Mouse (Mus musculus): ENCODE measurements around the gene Erbb2.
"Not testable (repeated sequence)": the region's sequence is repeated elsewhere in the genome, so short reads cannot be mapped to it uniquely, and the experiment has no call there.

- not testable (repeated sequence) for TF ChIP-seq GATA1 (IDR thresholded peaks at IDR 0.05; ENCODE audit: borderline replicate concordance, low read length); FLI1 (IDR thresholded peaks at IDR 0.05; ENCODE audit: low read length)
Measured at GRCm38 (mm10) chr11:98382405-98382804, 29.9 kb upstream of the Erbb2 start.
